Mouse (Mus musculus) urinary bladder, postnatal 25 days (tissue): ENCODE results near the gene Krt23.

Source experiments
- DNase-seq: peaks from one replicate; pipeline ENCODE4 v3.0.0; 2022; ENCODE audit warnings: low spot score

Krt23 gene

DNA sequence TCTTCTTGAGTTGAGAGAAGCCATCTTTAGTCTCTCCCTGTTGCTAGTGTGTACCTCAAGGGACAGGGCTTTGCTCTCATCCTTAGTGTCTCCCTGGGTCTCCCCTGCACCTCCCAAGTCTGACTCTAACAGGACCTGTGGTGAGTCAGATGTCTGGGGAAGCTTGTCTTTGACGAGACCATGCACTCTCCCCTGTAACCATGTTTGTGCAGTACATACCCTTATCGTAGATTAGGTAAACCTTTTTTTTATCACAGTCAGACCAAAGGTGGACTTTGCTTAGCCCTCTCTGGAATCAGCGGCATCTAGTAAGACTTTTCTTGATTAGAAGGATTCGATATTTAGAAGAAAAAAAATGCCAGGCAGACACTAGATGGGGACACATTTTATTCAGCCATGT, 38.9 kb downstream of the Krt23 start:
- no peak for DNase-seq

DNA sequence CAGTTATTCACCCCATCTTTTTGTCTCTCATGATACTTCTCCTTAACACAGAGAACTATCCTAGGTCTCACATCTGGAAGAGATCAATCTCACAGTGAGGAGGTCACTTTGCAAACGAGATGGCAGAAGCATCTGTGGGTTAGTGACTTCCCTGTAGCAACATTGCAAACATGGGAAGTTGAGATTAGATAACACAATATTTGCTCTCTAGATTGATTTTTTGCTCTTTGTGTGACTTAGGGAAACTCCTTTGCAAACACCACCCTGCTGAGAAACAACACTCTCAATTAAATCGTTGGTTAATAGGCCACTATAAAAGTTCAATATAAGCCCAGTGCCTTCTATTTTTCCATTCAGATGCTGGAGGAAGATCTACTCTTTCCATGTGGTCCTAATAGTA, 44.2 kb downstream of the Krt23 start:
- no peak for DNase-seq

DNA sequence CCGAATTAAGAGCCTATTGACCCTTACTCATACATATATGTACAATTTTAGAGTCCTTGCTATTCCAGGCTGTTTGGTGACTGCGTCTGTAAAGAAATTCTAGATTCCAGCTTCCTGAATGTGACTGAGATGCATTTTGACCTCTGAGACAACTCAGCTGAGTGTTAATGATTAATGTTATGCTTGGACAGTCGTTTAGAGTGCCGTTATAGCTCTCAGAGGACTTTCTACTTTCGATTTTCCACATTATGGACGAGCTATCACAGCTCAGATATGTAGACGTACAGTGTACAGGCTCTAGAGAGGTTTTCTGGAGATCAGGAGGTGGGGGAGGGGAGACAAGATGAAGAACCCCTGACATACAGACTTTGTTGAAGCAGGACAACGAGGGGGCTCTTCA, 51.7 kb downstream of the Krt23 start:
- no peak for DNase-seq

DNA sequence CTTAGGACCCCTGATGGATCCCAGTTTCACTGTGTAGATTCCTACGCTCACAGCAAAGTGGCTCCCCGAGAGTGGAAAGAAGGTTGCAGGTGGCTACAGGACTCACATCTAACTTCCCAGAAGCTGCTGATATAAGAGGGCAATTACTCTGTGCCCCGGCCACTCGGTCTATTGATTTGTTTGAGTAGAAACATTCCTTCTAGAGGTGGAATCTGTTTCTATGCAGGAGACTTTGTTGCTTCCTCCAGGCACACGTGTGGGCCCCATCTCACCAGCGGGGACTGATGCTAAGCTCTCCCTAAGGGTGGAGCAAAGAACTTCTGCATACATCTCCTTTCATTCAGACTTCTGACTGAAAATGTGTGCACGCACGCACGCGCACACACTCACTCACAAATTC, 53.5 kb downstream of the Krt23 start:
- DNase-seq = no peak

DNA sequence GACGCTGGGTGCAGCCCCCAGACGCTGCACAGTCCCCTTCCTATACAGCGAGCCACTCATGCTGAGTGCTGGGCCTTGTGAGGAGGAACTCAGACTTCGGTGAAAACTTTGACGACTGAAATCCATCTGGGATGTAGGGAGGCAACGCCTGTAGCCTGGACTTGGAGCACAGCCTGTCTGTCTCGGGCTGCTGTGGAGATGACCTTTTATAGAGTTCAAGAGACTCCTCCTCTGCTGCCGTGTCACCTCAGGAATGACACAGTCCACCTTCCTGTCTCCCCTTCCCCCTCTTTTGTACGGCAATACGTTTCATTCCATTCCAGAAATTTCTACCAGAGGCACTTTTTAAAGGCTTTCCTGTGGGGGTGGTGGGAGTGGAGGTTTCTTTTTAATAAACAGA, 55.0 kb downstream of the Krt23 start, which contains the start of gene Krt20:
Gene Krt20, minus strand, starts transcription at position 179 of the 400 bp plus-strand sequence.
- no peak for DNase-seq

DNA sequence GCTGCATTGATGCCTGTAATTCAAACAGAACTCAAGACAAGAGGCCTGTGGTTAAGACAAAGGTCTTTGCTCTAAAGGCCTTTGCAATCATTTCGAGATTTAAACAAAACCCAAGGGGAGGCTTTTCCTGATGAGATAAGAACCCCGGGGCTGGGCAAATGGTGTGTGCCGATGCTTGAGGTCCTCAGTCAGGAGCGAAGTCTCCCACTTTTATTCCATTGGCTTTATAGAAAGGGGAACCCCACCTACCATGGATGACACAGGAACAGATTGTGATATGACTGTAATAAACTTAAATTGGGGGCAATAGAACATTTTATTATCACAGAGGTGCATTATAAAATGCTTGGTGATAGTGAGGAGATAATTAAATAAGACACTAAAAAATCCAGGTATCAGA, 56.3 kb downstream of the Krt23 start:
- no peak for DNase-seq

DNA sequence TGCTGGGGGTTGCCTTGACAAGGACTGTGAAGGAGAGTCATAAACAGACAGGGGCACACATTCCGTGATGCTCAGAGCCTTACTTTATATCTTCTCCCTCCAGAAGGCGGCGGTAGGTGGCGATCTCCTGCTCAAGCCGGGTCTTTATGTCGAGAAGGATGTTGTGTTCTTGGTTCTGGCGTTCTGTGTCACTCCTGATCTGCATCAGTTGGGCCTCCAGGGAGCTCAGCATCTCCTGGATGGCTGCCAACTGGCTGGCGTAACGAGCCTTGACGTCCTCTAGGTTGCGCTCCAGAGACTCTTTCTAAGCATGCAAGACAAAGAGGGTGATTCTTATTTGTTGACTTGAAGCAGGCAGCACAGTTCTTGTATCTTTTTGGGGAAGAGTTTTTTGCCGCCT, 62.3 kb downstream of the Krt23 start:
- no peak for DNase-seq
